Mouse (Mus musculus): Measurements from ENCODE around the gene Galk1. TPM values are rescaled to one million over a fixed set of nuclear protein-coding genes. Genes with fewer than 3 reads are reported as not detected.
A peak's percentile ranks its signal among the peaks of the same experiment; 100 is the strongest.

Galk1 gene
- polyA plus RNA-seq, 1 experiment from 2014 or later, result 319 TPM

DNA sequence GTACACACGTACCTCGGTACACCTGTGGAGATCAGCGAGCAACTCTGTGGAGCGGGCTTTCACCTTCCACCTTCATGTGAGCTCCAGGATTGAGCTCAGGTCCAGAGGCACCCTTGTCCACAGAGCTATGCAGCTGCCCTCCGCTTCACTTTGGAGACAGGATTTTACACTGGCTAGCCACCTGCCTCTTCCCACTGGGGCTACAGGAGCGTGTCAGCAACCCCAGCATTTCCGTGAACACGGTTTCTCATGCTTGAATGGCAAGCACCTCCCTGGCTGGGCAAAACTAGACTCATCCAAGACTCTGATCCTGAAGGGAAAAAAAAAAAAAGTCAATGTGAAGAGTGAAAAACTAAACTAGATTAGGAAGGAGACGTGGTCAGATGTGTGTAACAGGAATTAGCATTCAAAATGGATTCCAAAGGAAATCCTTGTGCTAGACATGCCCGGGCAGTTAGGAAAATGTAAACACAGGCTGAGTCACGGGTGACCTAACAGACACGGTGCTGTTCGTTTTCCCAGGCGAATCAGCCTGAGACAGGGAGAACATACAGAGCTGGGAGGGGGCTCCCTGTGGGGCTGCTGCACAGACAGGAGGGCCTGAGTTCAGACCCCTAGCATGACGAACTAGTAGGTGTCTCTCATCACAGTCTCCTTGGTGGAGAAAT lies 42.4 kb downstream of the Galk1 start:
- TF ChIP-seq CTCF (IDR thresholded peaks at IDR 0.05; ENCODE audit: low read depth), result no peak
- TF ChIP-seq EP300 (IDR thresholded peaks at IDR 0.05; ENCODE audit: low read depth), result no peak
- Histone ChIP-seq H3K4me1 (ENCODE audit: insufficient read depth) (peaks cover 14% of the 10 kb centered on the region), H3K4me3 (ENCODE audit: low read depth, low read length) (no peak overlapping the region), H3K9me3 (ENCODE audit: low read length) (no peaks in the 10 kb centered on the region), H3K36me3 (replicated peaks; ENCODE audit: insufficient read depth, low read length) (peaks cover 1% of the 10 kb centered on the region; the same call in 1 of the 2 replicates), H3K4me2 (ENCODE audit: low read depth, low read length) (no peak overlapping the region), H3K9ac (replicated peaks) (no peak overlapping the region), H3K27ac (ENCODE audit: low read depth) (no peak overlapping the region), H3K27me3 (ENCODE audit: insufficient read depth, low read length) (peaks cover 16% of the 10 kb centered on the region)
- ATAC-seq (no peak), DNase-seq (no peak)
- 55% methylated on average over 15 of the region's 15 CpGs for WGBS (ENCODE audit: insufficient replicate concordance)

- Histone ChIP-seq H3K36me3 (replicated peaks; ENCODE audit: insufficient read depth, low read length) (peaks cover 13% of the 10 kb centered on the region), H3K4me1 (ENCODE audit: insufficient read depth) (peaks cover 5% of the 10 kb centered on the region; the same call in 1 of the 2 replicates), H3K9me3 (ENCODE audit: low read length) (no peaks in the 10 kb centered on the region), H3K9ac (replicated peaks) (no peak overlapping the region), H3K4me2 (ENCODE audit: low read depth, low read length) (no peak overlapping the region), H3K27ac (ENCODE audit: low read depth) (no peak overlapping the region), H3K27me3 (ENCODE audit: insufficient read depth, low read length) (peaks cover 3% of the 10 kb centered on the region; the same call in 1 of the 2 replicates), H3K4me3 (ENCODE audit: low read depth, low read length) (no peak overlapping the region)
- ATAC-seq (no peak), DNase-seq (peak; percentile 16)
- TF ChIP-seq EP300 (IDR thresholded peaks at IDR 0.05; ENCODE audit: low read depth) (no peak), CTCF (IDR thresholded peaks at IDR 0.05; ENCODE audit: low read depth) (no peak)
- WGBS (ENCODE audit: insufficient replicate concordance), result 51% methylated on average over 5 of the region's 5 CpGs
Observed at GRCm38 (mm10) chr11:115968731-115969405, 43.7 kb downstream of the Galk1 start.

GRCm38 (mm10) chr11:115964977-115965604 lies 47.4 kb downstream of the Galk1 start:
- Histone ChIP-seq H3K36me3 (replicated peaks; ENCODE audit: insufficient read depth, low read length) (peaks cover 49% of the 10 kb centered on the region), H3K4me2 (ENCODE audit: low read depth, low read length) (no peak overlapping the region)
- peak; percentile 19 for DNase-seq

DNA sequence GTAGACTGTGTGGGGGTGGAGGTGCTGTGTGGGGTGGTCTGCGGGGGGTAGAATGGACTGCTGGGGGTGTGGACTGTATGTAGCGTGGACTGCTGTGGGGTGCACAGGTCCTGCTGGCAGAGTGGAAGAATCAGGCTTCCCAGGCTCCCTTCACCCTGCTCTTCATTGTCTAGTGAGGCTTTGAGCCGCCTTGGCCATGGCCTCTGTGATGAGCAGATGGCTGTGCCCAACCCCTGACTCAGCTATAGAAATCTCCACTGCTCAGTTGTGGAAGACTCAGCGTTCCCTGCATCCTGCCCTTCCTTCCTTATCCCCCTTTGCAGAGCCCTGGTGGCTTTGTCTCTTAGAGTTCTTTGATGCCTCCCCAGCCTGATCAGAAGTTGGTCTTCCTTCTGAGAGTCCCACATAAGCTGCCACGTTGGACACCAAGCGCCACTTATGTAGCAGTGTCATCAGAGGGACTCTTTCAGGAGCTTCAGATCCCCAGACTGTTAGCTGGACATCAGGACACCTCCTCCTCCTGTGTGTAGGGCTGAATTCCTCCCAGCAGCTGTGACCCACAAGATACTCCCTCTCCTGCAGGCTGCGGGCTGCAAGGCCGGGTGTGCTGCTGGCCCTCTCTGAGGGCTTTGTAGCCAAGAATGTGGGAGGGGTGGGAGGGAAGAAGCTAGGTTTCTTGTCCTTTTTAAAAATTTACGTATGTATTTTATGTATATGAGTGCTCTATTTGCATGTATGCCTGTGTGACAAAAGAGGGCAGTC lies 49.7 kb downstream of the Galk1 start:
- Histone ChIP-seq H3K36me3 (replicated peaks; ENCODE audit: insufficient read depth, low read length) (peaks cover 59% of the 10 kb centered on the region), H3K4me2 (ENCODE audit: low read depth, low read length) (no peak overlapping the region), H3K4me3 (ENCODE audit: low read depth, low read length) (no peak overlapping the region), H3K27ac (ENCODE audit: low read depth) (no peak overlapping the region), H3K9me3 (ENCODE audit: low read length) (no peaks in the 10 kb centered on the region), H3K9ac (replicated peaks) (no peak overlapping the region), H3K27me3 (ENCODE audit: insufficient read depth, low read length) (no peaks in the 10 kb centered on the region), H3K4me1 (ENCODE audit: insufficient read depth) (no peaks in the 10 kb centered on the region)
- WGBS (ENCODE audit: insufficient replicate concordance), result 91% methylated on average over 9 of the region's 9 CpGs
- ATAC-seq (no peak), DNase-seq (no peak)
- TF ChIP-seq EP300 (IDR thresholded peaks at IDR 0.05; ENCODE audit: low read depth), result no peak
- TF ChIP-seq CTCF (IDR thresholded peaks at IDR 0.05; ENCODE audit: low read depth), result no peak

More at GRCm38 (mm10) chr11:115964977-115965604, 47.4 kb downstream of the Galk1 start:
- no peak for TF ChIP-seq CTCF (IDR thresholded peaks at IDR 0.05; ENCODE audit: low read depth)
- TF ChIP-seq EP300 (IDR thresholded peaks at IDR 0.05; ENCODE audit: low read depth), result no peak
- H3K4me1 ChIP-seq (ENCODE audit: insufficient read depth), result peaks cover 3% of the 10 kb centered on the region; the same call in 1 of the 2 replicates
- 39% methylated on average over 10 of the region's 10 CpGs for WGBS (ENCODE audit: insufficient replicate concordance)
- H3K27me3 ChIP-seq (ENCODE audit: insufficient read depth, low read length), result no peaks in the 10 kb centered on the region
- no peak overlapping the region for H3K9ac ChIP-seq (replicated peaks)
- H3K27ac ChIP-seq (ENCODE audit: low read depth), result no peak overlapping the region
- H3K4me3 ChIP-seq (ENCODE audit: low read depth, low read length), result no peak overlapping the region
- H3K9me3 ChIP-seq (ENCODE audit: low read length), result no peaks in the 10 kb centered on the region
- ATAC-seq, result peak; percentile 55

DNA sequence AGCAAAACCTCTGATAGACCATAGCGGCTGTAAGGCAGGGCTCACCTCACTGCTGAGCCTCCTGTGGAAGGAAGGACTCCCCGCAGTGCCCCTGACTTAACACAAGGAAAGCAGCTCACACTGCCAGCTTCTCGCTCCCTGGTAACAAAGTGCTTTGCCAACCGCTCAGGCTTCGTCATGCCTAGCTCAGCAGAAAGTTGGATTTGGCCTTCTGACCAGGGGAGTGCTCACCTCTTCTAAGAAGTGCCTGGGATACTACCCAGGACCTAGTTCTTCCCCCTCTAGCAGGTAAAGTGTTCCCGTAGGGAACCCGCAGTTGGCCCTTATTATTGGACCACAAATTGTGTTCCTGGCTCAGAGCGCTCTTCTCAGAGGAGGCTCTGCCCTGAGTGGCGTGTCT lies 53.5 kb downstream of the Galk1 start:
- TF ChIP-seq EP300 (IDR thresholded peaks at IDR 0.05; ENCODE audit: low read depth), result no peak
- no peak for TF ChIP-seq CTCF (IDR thresholded peaks at IDR 0.05; ENCODE audit: low read depth)
- no peak overlapping the region for H3K4me2 ChIP-seq (ENCODE audit: low read depth, low read length)
- WGBS (ENCODE audit: insufficient replicate concordance), result 93% methylated on average over 9 of the region's 9 CpGs
- no peaks in the 10 kb centered on the region for H3K9me3 ChIP-seq (ENCODE audit: low read length)
- no peak for DNase-seq
- ATAC-seq, result no peak
- H3K4me1 ChIP-seq (ENCODE audit: insufficient read depth), result no peaks in the 10 kb centered on the region
- no peak overlapping the region for H3K9ac ChIP-seq (replicated peaks)
- peaks cover 63% of the 10 kb centered on the region for H3K36me3 ChIP-seq (replicated peaks; ENCODE audit: insufficient read depth, low read length)
- no peak overlapping the region for H3K27ac ChIP-seq (ENCODE audit: low read depth)
- no peaks in the 10 kb centered on the region for H3K27me3 ChIP-seq (ENCODE audit: insufficient read depth, low read length)
- H3K4me3 ChIP-seq (ENCODE audit: low read depth, low read length), result no peak overlapping the region

Other genes with a start within 250 kb of the Galk1 start
- 4.1 and 4.2 TPM in 2 replicates for gene Tmem94, start 247.3 kb downstream of the Galk1 start, polyA plus RNA-seq (2015; fragmentation: Nextera tagmentation; extraction: Ambion mirVana)
- gene Caskin2, start 199.1 kb downstream of the Galk1 start, polyA plus RNA-seq (2015; fragmentation: Nextera tagmentation; extraction: Ambion mirVana), result 3.2 and 3.3 TPM in 2 replicates
- gene Tsen54, start 198.0 kb downstream of the Galk1 start, polyA plus RNA-seq (2015; fragmentation: Nextera tagmentation; extraction: Ambion mirVana), result 7.7 and 8.8 TPM in 2 replicates
- gene Llgl2, start 188.7 kb downstream of the Galk1 start, polyA plus RNA-seq (2015; fragmentation: Nextera tagmentation; extraction: Ambion mirVana), result 15.1 and 20.9 TPM in 2 replicates
- 2.4 and 2.7 TPM in 2 replicates for gene Myo15b, start 154.3 kb downstream of the Galk1 start, polyA plus RNA-seq (2015; fragmentation: Nextera tagmentation; extraction: Ambion mirVana)
- gene Smim5, start 112.8 kb downstream of the Galk1 start, polyA plus RNA-seq (2015; fragmentation: Nextera tagmentation; extraction: Ambion mirVana), result 16.8 and 21.5 TPM in 2 replicates
- gene Smim6, start 100.7 kb downstream of the Galk1 start, polyA plus RNA-seq (2015; fragmentation: Nextera tagmentation; extraction: Ambion mirVana), result 1.9 TPM in 2 replicates
- 12.7 and 15.4 TPM in 2 replicates for gene Sap30bp, start 79.4 kb downstream of the Galk1 start, polyA plus RNA-seq (2015; fragmentation: Nextera tagmentation; extraction: Ambion mirVana)
- gene Recql5, start 79.2 kb downstream of the Galk1 start, polyA plus RNA-seq (2015; fragmentation: Nextera tagmentation; extraction: Ambion mirVana), result 4.2 and 6.1 TPM in 2 replicates
- gene Itgb4, start 38.0 kb downstream of the Galk1 start, polyA plus RNA-seq (2015; fragmentation: Nextera tagmentation; extraction: Ambion mirVana), result 0.21 and 0.34 TPM in 2 replicates
- gene H3f3b, start 15.2 kb upstream of the Galk1 start, polyA plus RNA-seq (2015; fragmentation: Nextera tagmentation; extraction: Ambion mirVana), result 647 and 656 TPM in 2 replicates
- 3.9 and 5.1 TPM in 2 replicates for gene Unk, start 17.6 kb upstream of the Galk1 start, polyA plus RNA-seq (2015; fragmentation: Nextera tagmentation; extraction: Ambion mirVana)
- gene Unc13d, start 65.2 kb upstream of the Galk1 start, polyA plus RNA-seq (2015; fragmentation: Nextera tagmentation; extraction: Ambion mirVana), result 6.1 and 6.9 TPM in 2 replicates
- gene Wbp2, start 74.3 kb upstream of the Galk1 start, polyA plus RNA-seq (2015; fragmentation: Nextera tagmentation; extraction: Ambion mirVana), result 63.3 and 65.0 TPM in 2 replicates
- 5.7 and 7.4 TPM in 2 replicates for gene Trim47, start 114.5 kb upstream of the Galk1 start, polyA plus RNA-seq (2015; fragmentation: Nextera tagmentation; extraction: Ambion mirVana)
- gene Trim65, start 118.4 kb upstream of the Galk1 start, polyA plus RNA-seq (2015; fragmentation: Nextera tagmentation; extraction: Ambion mirVana), result 1.1 and 1.2 TPM in 2 replicates
- gene Mrpl38, start 126.1 kb upstream of the Galk1 start, polyA plus RNA-seq (2015; fragmentation: Nextera tagmentation; extraction: Ambion mirVana), result 43.9 and 44.0 TPM in 2 replicates
- gene Fbf1, start 155.4 kb upstream of the Galk1 start, polyA plus RNA-seq (2015; fragmentation: Nextera tagmentation; extraction: Ambion mirVana), result 2.2 and 2.3 TPM in 2 replicates
- 20.7 and 22.8 TPM in 2 replicates for gene Ten1, start 186.1 kb upstream of the Galk1 start, polyA plus RNA-seq (2015; fragmentation: Nextera tagmentation; extraction: Ambion mirVana)
- gene Acox1, start 186.3 kb upstream of the Galk1 start, polyA plus RNA-seq (2015; fragmentation: Nextera tagmentation; extraction: Ambion mirVana), result 258 and 304 TPM in 2 replicates
- 0.06 and 0.07 TPM in 2 replicates for gene Evpl, start 225.4 kb upstream of the Galk1 start, polyA plus RNA-seq (2015; fragmentation: Nextera tagmentation; extraction: Ambion mirVana)